Mouse (Mus musculus) layer of hippocampus, adult 18-20 months (tissue): ENCODE data around the gene Clec1a. TPM values are rescaled to one million over a fixed set of nuclear protein-coding genes. Genes with fewer than 3 reads are reported as not detected.
A peak's percentile ranks its signal among the peaks of the same experiment; 100 is the strongest.

Experiments used
- DNase-seq, 2 experiments: peaks; one replicate each; pipeline ENCODE4 v3.0.0; 2022; ENCODE audit warnings: low spot score in 2 of 2
- total RNA-seq, 2 experiments: library from RNA; stranded (reverse); gene quantifications; 2 replicates each; pipeline ENCODE4 v1.2.3; 2021

The Clec1a gene
- total RNA-seq, 2 experiments from 2014 or later, result 4.2 TPM

- no peak for DNase-seq
Measured at GRCm38 (mm10) chr6:129407324-129407723, 44.5 kb downstream of the Clec1a start.

DNA sequence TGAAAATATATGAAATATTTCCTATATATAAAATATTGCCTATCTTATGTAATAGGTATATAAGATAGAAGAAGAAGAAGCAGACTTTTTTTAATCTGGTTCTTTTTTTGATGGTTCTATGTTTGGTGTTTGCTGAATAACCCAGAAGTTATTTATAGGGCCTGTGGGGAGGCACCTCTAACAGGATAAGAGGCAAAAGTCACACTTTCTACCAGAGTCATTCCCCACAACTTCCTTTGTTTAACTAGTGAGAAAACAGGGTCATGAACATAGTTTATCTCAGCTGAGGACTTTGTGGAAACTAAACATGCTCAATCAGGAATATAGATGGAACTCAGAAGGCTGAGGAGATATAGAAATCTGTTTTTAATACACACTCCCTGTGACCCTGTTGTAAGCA lies 45.8 kb downstream of the Clec1a start:
- DNase-seq, result no peak

GRCm38 (mm10) chr6:129403391-129403790 lies 48.4 kb downstream of the Clec1a start:
- no peak for DNase-seq

- no peak for DNase-seq
Measured at GRCm38 (mm10) chr6:129402404-129402803, 49.4 kb downstream of the Clec1a start.

- no peak for DNase-seq
Measured at GRCm38 (mm10) chr6:129399945-129400344, 51.9 kb downstream of the Clec1a start.

- DNase-seq, result no peak
Measured at GRCm38 (mm10) chr6:129396997-129397396, 54.8 kb downstream of the Clec1a start, which contains the start of gene Clec1b. TSS of gene Clec1b (plus strand) at chr6:129397297.

DNA sequence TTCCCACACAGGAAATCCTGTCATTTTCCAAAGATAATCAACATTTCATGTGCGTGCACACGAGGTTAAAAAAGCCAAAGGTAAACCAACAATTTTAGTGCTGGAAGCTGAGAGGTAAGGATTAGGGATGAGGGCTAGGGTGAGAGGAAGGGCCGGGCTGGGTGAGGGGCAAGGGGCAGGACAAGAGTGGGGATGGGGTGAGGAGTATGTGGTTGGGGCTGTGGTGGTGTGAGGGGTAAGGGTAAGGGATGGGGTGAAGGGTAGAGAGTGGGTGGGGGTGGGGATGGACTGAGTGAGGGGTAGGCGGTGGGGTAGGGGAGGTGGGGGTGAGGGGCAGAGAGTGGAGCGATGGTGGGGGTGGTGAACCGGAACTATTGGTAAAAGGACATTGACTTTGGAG lies 58.1 kb downstream of the Clec1a start:
- DNase-seq, result no peak

GRCm38 (mm10) chr6:129393087-129393720 lies 58.6 kb downstream of the Clec1a start:
- peak in 1 of 2 experiments; percentile 29 for DNase-seq

DNA sequence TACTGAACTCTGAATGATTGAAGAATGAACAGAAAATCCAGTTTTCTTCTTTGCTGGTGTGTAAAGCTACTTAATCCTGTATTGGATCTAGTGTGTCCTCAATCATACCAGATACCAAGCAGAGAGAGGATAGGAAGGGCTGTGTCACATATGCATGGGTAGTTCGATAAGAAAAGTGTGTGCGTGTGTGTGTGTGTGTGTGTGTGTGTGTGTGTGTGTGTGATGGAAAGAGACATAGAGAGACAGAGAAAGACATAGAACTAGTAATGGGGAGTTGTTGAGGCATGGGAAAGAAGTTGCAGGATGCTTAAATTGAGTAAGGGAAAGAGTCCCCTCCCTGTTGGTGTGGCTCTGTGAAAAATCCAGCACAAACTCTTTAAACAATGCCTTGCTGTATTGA lies 66.0 kb downstream of the Clec1a start, which contains the start of gene Clec12b:
Clec12b (minus strand) TSS at position 101 of the 400 bp plus-strand sequence.
- DNase-seq, result no peak

GRCm38 (mm10) chr6:129385000-129385399 lies 66.8 kb downstream of the Clec1a start:
- no peak for DNase-seq

DNA sequence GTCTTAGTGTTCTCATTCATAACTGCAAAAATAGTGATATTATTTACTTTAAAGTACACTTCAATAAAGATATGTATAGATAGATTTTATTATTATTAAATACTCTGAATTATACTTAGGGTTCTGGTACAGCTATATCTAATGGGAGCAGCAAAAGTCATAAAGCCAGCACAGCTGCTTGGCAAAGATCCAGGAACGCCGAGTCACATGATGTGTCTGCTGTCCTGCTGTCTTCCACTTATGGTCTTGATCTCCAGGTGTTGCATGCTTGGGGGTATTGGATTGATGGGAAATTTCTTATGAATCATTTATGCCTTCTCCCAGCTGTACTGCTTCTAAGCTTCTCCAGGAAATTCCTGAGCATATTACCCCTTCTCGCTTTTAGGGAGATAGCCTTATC lies 68.3 kb downstream of the Clec1a start:
- DNase-seq, result no peak

- DNase-seq, result no peak
Measured at GRCm38 (mm10) chr6:129381736-129382135, 70.1 kb downstream of the Clec1a start.

GRCm38 (mm10) chr6:129380454-129380853 lies 71.3 kb downstream of the Clec1a start:
- peak in 1 of 2 experiments; percentile 16 for DNase-seq

DNA sequence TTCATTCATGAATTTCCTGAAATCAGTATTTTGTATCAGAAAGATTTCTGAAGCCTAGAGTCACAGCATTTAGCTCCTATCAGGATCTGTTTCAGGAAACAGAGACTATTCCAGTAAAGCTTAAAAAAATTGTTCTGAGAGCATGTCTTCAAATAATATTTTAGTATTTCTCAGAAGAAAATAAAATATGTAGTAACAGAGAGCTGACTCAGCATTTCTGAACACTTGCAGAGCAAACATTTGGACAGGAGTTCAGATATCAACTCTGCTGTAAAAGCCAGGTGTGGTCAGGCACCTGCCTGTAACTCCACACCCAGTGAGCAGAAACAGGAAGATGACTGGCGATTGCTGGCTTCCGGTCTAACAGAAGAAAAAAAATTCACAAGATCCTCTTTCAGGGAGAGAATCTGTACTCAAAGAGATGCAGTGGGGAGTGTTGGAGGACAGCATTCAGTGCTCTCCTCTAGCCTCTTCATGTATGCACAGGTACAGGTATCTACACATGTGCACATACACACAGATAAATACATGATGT lies 76.8 kb downstream of the Clec1a start:
- DNase-seq, result no peak

Other genes with a start within 250 kb of the Clec1a start
- gene Cd69, start 176.6 kb downstream of the Clec1a start, total RNA-seq, result not detected
- not detected for gene 4922502D21Rik, start 120.2 kb downstream of the Clec1a start, total RNA-seq
- not detected for gene Clec12a, start 109.3 kb downstream of the Clec1a start, total RNA-seq
- gene Clec12b, start 66.1 kb downstream of the Clec1a start, total RNA-seq, result not detected
- gene Clec1b, start 54.7 kb downstream of the Clec1a start, total RNA-seq, result not detected
- not detected for gene Clec9a, start 43.1 kb downstream of the Clec1a start, total RNA-seq
- not detected for gene Olr1, start 55.2 kb upstream of the Clec1a start, total RNA-seq
- gene Tmem52b, start 60.6 kb upstream of the Clec1a start, total RNA-seq, result not detected
- gene Gabarapl1, start 81.2 kb upstream of the Clec1a start, total RNA-seq, result 100 to 1,000 TPM; 745 to 780 TPM
- gene Klre1, start 125.9 kb upstream of the Clec1a start, total RNA-seq, result not detected
- gene Klrd1, start 139.8 kb upstream of the Clec1a start, total RNA-seq, result not detected
- gene Klrk1, start 171.9 kb upstream of the Clec1a start, total RNA-seq, result not detected
- not detected for gene Klrc3, start 191.3 kb upstream of the Clec1a start, total RNA-seq
- not detected for gene Klrc2, start 208.7 kb upstream of the Clec1a start, total RNA-seq
- not detected for gene Klrc1, start 227.0 kb upstream of the Clec1a start, total RNA-seq